Mouse (Mus musculus): ENCODE measurements around the gene Bbx. TPM values are rescaled to one million over a fixed set of nuclear protein-coding genes. Genes with fewer than 3 reads are reported as not detected.

Gene Bbx
- total and polyA plus RNA-seq, 3 experiments = 6.5 to 36.0 (median 9.2) TPM

- Histone ChIP-seq H3K9me3 (replicated peaks; ENCODE audit: insufficient read depth, low read length) (no peaks in the 10 kb centered on the region), H3K79me2 (ENCODE audit: control insufficient read depth, insufficient read depth, low read length, poor library complexity) (no peaks in the 10 kb centered on the region), H3K27ac (ENCODE audit: control insufficient read depth, low read depth, low read length) (no peak overlapping the region), H3K27me3 (ENCODE audit: control insufficient read depth in 1 of 2, insufficient read depth in 2 of 2, low read length in 2 of 2) (no peaks in the 10 kb centered on the region; a peak in 1 of 4 replicates), H3K4me1 (ENCODE audit: control insufficient read depth in 1 of 2, insufficient read depth in 2 of 2, low read length in 2 of 2) (peaks cover 0 to 2% of the 10 kb centered on the region in 2 experiments; a peak in 1 of 4 replicates), H3K9ac (ENCODE audit: control insufficient read depth, low read depth, low read length, poor library complexity, severe bottlenecking) (no peak overlapping the region), H3K4me3 (ENCODE audit: control insufficient read depth in 1 of 2, insufficient read depth in 1 of 2, low read depth in 2 of 2, low read length in 2 of 2) (no peak overlapping the region), H3K36me3 (ENCODE audit: control insufficient read depth in 1 of 2, insufficient read depth in 2 of 2, low read length in 2 of 2) (no peaks in the 10 kb centered on the region)
- no peak for DNase-seq (ENCODE audit: low read depth, low spot score)
- TF ChIP-seq USF2 (IDR thresholded peaks at IDR 0.05; ENCODE audit: borderline replicate concordance in 1 of 2, insufficient read depth in 1 of 2, low read depth in 1 of 2, low read length in 2 of 2) = no peak
- TF ChIP-seq TAL1 (IDR thresholded peaks at IDR 0.05; ENCODE audit: low read length) = no peak
- no peak for TF ChIP-seq MAX (IDR thresholded peaks at IDR 0.05; ENCODE audit: low read length)
- TF ChIP-seq ZKSCAN1 (IDR thresholded peaks at IDR 0.05; ENCODE audit: low read depth, low read length) = no peak
- TF ChIP-seq NELFE (IDR thresholded peaks at IDR 0.05; ENCODE audit: low read depth, low read length) = no peak
- no peak for TF ChIP-seq POLR2AphosphoS2 (IDR thresholded peaks at IDR 0.05; ENCODE audit: low read length)
- no peak for TF ChIP-seq ZNF384 (IDR thresholded peaks at IDR 0.05; ENCODE audit: low read depth, low read length)
- no peak for TF ChIP-seq POLR2A (IDR thresholded peaks at IDR 0.05; ENCODE audit: control insufficient read depth in 1 of 2, insufficient read depth in 1 of 2, low read depth in 1 of 2, low read length in 2 of 2, poor library complexity in 1 of 2)
- TF ChIP-seq MXI1 (IDR thresholded peaks at IDR 0.05; ENCODE audit: low read depth, low read length) = no peak
Observed at GRCm38 (mm10) chr16:50182988-50183387, 249.2 kb downstream of the Bbx start.

- no peak for DNase-seq (ENCODE audit: low read depth, low spot score)
- no peaks in the 10 kb centered on the region; a peak in 1 of 4 replicates for H3K27me3 ChIP-seq (ENCODE audit: control insufficient read depth in 1 of 2, insufficient read depth in 2 of 2, low read length in 2 of 2)
- H3K4me1 ChIP-seq (ENCODE audit: control insufficient read depth in 1 of 2, insufficient read depth in 2 of 2, low read length in 2 of 2) = peaks cover 0 to 2% of the 10 kb centered on the region in 2 experiments; a peak in 1 of 4 replicates
- TF ChIP-seq MAX (IDR thresholded peaks at IDR 0.05; ENCODE audit: low read length) (no peak), GABPA (IDR thresholded peaks at IDR 0.05; ENCODE audit: low read depth, low read length) (no peak), NRF1 (IDR thresholded peaks at IDR 0.05; ENCODE audit: insufficient read depth, low read depth, low read length, poor library complexity, severe bottlenecking) (no peak), ZMIZ1 (IDR thresholded peaks at IDR 0.05; ENCODE audit: low read depth, low read length) (no peak)
- H3K4me3 ChIP-seq (ENCODE audit: control insufficient read depth in 1 of 2, insufficient read depth in 1 of 2, low read depth in 2 of 2, low read length in 2 of 2) = no peak overlapping the region
- H3K27ac ChIP-seq (ENCODE audit: control insufficient read depth, low read depth, low read length) = no peak overlapping the region
- no peaks in the 10 kb centered on the region for H3K9me3 ChIP-seq (replicated peaks; ENCODE audit: insufficient read depth, low read length)
- H3K36me3 ChIP-seq (ENCODE audit: control insufficient read depth in 1 of 2, insufficient read depth in 2 of 2, low read length in 2 of 2) = no peaks in the 10 kb centered on the region
- H3K79me2 ChIP-seq (ENCODE audit: control insufficient read depth, insufficient read depth, low read length, poor library complexity) = no peaks in the 10 kb centered on the region
- no peak overlapping the region for H3K9ac ChIP-seq (ENCODE audit: control insufficient read depth, low read depth, low read length, poor library complexity, severe bottlenecking)
Observed at GRCm38 (mm10) chr16:50182561-50182960, 249.6 kb downstream of the Bbx start.

- no peaks in the 10 kb centered on the region for H3K36me3 ChIP-seq (ENCODE audit: control insufficient read depth in 1 of 2, insufficient read depth in 2 of 2, low read length in 2 of 2)
- H3K79me2 ChIP-seq (ENCODE audit: control insufficient read depth, insufficient read depth, low read length, poor library complexity) = no peaks in the 10 kb centered on the region
- no peak for DNase-seq (ENCODE audit: low read depth, low spot score)
- H3K4me3 ChIP-seq (ENCODE audit: control insufficient read depth in 1 of 2, insufficient read depth in 1 of 2, low read depth in 2 of 2, low read length in 2 of 2) = no peak overlapping the region
- H3K27ac ChIP-seq (ENCODE audit: control insufficient read depth, low read depth, low read length) = no peak overlapping the region
- H3K4me1 ChIP-seq (ENCODE audit: control insufficient read depth in 1 of 2, insufficient read depth in 2 of 2, low read length in 2 of 2) = no peaks in the 10 kb centered on the region
- TF ChIP-seq ZC3H11A (IDR thresholded peaks at IDR 0.05; ENCODE audit: low read depth, low read length) = no peak
- TF ChIP-seq RAD21 (IDR thresholded peaks at IDR 0.05; ENCODE audit: low read depth, low read length) = no peak
- no peak for TF ChIP-seq MYC (IDR thresholded peaks at IDR 0.05; ENCODE audit: low read depth, low read length)
- no peak for TF ChIP-seq MXI1 (IDR thresholded peaks at IDR 0.05; ENCODE audit: low read depth, low read length)
- TF ChIP-seq ETS1 (IDR thresholded peaks at IDR 0.05; ENCODE audit: low read depth, low read length) = no peak
- no peak for TF ChIP-seq CHD1 (IDR thresholded peaks at IDR 0.05; ENCODE audit: low read depth, low read length)
- no peak for TF ChIP-seq NELFE (IDR thresholded peaks at IDR 0.05; ENCODE audit: low read depth, low read length)
- TF ChIP-seq E2F4 (IDR thresholded peaks at IDR 0.05; ENCODE audit: borderline replicate concordance, low read depth, low read length) = no peak
- TF ChIP-seq RCOR1 (IDR thresholded peaks at IDR 0.05; ENCODE audit: low read depth, low read length) = no peak
- TF ChIP-seq USF2 (IDR thresholded peaks at IDR 0.05; ENCODE audit: borderline replicate concordance in 1 of 2, insufficient read depth in 1 of 2, low read depth in 1 of 2, low read length in 2 of 2) = no peak
- TF ChIP-seq POLR2AphosphoS5 (IDR thresholded peaks at IDR 0.05; ENCODE audit: borderline replicate concordance, low read depth, low read length) = no peak
- TF ChIP-seq POLR2AphosphoS2 (IDR thresholded peaks at IDR 0.05; ENCODE audit: low read length) = no peak
- peaks cover 0 to 2% of the 10 kb centered on the region in 2 experiments; a peak in 2 of 4 replicates for H3K27me3 ChIP-seq (ENCODE audit: control insufficient read depth in 1 of 2, insufficient read depth in 2 of 2, low read length in 2 of 2)
- H3K9ac ChIP-seq (ENCODE audit: control insufficient read depth, low read depth, low read length, poor library complexity, severe bottlenecking) = no peak overlapping the region
- H3K9me3 ChIP-seq (replicated peaks; ENCODE audit: insufficient read depth, low read length) = no peaks in the 10 kb centered on the region
Observed at GRCm38 (mm10) chr16:50172760-50173159, 259.4 kb downstream of the Bbx start.

Data from MEL (cell line).